Mouse (Mus musculus) gastrocnemius, adult 18-20 months (tissue): ENCODE data around the gene Cdkn1a. TPM values are rescaled to one million over a fixed set of nuclear protein-coding genes. Genes with fewer than 3 reads are reported as not detected.

Experiments used
- DNase-seq: peaks from one replicate; pipeline ENCODE4 v3.0.0; 2021; ENCODE audit warnings: low spot score
- total RNA-seq, 2 experiments: library from RNA; stranded (reverse); gene quantifications; 2 replicates each; pipeline ENCODE4 v1.2.3; 2021

Gene Cdkn1a
- total RNA-seq, 2 experiments from 2014 or later, result 31.9 to 63.3 TPM

DNA sequence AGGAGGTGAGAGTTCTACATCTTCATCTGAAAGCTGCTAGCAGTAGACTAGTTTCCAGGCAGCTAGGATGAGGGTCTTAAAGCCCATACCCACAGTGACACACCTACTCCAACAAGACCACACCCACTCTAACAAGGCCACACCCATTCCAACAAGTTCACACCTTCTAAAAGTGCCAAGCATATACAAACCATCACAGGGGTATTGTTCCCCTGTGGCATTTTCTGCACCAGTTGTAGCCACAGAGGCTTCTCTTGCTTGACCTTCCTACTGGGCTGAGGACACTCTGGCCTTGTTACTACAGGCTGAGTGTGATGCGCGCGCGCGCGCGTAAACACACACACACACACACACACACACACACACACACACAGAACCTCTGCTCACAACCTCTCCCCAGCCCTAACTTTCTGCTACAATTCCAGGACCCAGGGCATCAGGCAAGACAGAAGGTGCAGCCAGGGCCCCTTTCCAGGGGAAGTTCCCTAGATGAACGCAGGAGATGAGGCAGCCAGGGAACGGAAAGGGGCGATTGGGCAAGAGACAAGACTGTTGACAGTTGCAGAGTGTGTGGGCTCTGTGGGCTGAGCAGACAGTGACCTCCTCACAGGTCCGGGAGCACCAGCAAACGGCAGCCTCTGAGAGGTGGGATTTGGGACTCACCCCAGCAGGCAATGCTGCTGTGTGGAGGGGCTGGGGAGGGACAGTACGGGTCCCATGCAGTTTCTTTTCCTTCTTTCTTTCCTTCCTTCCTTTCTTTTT is 23.0 kb downstream of the Cdkn1a start, which contains the start of gene Rab44:
Gene Rab44, plus strand, starts transcription at position 555 of the 762 bp plus-strand sequence.
- DNase-seq, result no peak

DNA sequence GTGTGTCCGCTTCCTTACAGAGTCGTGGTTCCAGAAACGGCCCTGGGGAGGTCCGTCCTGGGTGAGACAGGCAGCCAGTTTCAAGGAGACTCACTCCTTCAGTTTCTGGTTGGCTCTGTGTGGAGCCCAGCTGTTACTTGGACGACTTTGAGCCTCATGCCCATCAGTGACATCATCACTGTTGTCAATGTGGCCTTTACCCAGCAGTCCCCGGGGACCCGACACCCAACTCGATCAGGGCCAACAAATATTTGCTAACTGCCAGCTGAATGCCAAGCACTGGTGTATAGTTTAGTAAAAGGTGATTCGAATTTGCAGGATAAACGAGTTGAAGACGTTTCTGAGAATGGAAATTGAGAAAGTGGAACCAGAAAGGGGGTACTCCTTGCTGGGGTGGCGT is 25.2 kb downstream of the Cdkn1a start:
- no peak for DNase-seq

GRCm38 (mm10) chr17:29117006-29117648 is 26.4 kb downstream of the Cdkn1a start:
- no peak for DNase-seq

- no peak for DNase-seq
These were observed 27.3 kb downstream of the Cdkn1a start for GRCm38 (mm10) chr17:29118057-29118456.

DNA sequence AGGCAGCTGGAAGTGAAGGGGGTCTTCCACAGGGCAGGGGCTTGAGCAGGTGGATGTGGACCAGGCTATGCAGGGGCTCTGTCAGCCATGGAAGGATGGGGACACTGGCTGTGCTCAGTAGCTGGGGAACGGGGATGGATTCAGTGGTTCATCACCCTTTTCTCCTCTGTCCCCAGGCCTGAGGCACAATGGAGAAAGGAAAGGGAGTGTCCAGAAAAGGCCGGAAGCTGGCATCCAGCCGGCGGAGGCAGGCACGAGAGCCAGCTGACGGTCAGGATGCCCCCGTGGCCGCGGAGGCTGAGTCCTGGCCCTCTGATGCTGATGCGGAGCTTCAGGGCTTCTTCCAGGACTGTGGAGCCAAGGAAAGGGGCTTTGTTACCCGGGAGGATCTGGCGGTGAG is 29.9 kb downstream of the Cdkn1a start:
- DNase-seq, result no peak

GRCm38 (mm10) chr17:29122817-29123216 is 32.0 kb downstream of the Cdkn1a start:
- no peak for DNase-seq

DNA sequence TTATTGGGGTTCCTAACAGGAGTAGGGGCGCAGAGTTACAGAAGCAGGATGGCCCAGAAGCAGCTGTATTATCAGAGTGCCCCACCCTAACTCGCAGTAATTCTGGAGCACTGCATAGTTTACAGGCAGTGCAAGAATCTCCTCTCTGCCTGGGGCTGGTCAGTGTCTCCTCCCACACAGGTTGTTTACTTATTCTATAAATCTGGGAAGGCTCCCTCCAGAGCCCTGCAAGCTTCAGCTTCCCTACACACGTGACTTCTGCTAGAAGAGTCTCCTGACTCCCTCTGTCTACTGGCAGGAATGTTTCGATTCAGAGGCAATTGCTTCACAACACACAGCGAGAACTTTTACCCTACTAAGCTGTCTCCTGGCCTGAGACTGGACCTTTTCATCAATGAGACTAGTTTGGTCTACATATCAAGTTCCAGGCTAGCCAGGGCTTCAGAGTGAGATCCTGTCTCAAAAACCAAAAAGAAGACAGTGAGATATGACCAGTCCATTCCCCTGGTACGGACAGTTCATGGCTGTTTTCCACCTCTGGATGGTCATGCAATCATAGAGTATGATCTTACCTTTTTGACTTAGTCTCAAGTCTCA is 32.9 kb downstream of the Cdkn1a start:
- DNase-seq, result no peak

DNA sequence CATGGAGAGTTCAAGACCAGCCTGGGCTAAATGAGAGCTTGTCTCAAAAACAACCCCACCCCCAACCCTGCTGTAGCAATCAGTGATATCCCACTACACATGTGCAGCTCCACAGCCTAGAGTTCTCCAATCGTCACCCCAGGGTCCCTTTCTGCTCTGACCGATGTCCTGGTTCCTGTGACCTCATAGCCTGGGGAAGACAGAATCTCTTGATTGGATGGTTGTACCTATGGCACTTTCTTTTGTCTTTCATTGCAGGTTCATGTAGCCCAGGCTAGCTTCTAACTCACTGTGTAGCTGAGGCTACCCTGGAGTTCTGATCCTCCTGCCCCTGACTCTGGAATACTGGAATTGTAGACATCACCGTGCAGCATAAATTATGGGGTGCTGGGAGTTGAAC is 35.8 kb downstream of the Cdkn1a start:
- no peak for DNase-seq

DNA sequence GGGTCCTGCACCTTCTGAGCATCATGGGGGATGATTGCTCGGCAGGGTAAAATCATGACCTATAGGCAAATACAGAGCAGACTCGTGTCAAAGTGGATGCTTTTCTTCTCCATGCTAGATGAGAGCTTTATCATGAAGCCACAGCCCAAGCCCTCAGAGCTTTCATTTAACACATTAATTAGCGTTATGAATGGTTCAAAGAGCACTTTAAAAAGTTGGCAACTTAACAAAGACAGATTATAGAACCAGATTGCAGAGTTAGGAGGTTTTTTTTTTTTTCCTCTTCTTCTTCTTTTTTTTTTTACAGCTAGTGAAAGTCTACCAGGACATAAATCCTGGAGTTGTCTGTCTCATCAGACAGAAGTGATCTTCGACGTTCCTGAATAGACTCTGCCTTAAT is 38.6 kb downstream of the Cdkn1a start:
- DNase-seq, result no peak

GRCm38 (mm10) chr17:29135066-29135465 is 44.3 kb downstream of the Cdkn1a start:
- DNase-seq, result no peak

DNA sequence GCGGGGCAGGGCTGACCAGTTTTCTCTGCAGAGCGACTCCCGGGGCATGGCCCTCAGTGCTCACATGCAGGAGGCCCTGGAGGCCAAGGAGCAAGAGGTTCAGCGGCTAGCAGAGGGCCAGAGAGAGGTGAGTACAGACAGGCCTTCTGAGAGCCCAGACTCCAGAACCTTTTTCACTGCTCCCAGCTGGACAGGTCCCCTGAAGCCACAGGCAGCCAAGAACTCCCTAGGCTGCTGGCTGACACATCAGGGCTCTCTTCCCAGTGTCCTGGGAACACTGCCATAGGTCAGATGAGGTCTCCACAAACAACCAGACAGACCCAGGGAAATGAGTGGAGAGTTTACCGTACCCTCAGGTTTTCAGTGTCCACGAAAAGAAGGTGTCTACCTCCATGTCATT is 45.5 kb downstream of the Cdkn1a start:
- DNase-seq, result peak; percentile 94

DNA sequence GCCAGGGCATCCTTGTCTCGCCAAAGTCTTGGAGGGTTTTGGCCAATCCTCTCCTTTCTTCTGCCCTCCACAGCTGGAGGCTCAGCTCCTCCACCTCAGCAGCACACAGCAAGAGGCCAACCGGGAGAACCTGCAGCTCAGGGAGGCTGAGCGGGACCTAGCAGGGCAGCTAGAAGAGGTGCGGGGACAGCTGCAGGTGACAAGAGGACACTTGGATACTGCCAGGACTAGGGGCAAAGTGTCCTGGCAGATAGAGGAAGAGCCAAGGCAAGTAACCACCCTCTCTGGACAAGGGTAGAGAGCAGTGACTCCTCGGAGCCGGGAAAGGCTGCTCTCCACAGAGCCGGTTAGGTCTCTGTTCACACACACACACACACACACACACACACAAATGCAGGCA is 47.1 kb downstream of the Cdkn1a start:
- DNase-seq, result no peak

GRCm38 (mm10) chr17:29141577-29141976 is 50.8 kb downstream of the Cdkn1a start:
- DNase-seq, result no peak

- no peak for DNase-seq
These were observed 52.5 kb downstream of the Cdkn1a start for GRCm38 (mm10) chr17:29143266-29143665.

- no peak for DNase-seq
These were observed 54.3 kb downstream of the Cdkn1a start for GRCm38 (mm10) chr17:29145101-29145500.

- DNase-seq, result no peak
These were observed 56.5 kb downstream of the Cdkn1a start for GRCm38 (mm10) chr17:29147273-29147672.

GRCm38 (mm10) chr17:29147773-29148172 is 57.0 kb downstream of the Cdkn1a start:
- no peak for DNase-seq

- no peak for DNase-seq
These were observed 59.0 kb downstream of the Cdkn1a start for GRCm38 (mm10) chr17:29149766-29150165.
